Mouse (Mus musculus) ovary, postnatal 14 days (tissue): ENCODE results near the gene Hsd17b11.
"Not testable (repeated sequence)": the region's sequence is repeated elsewhere in the genome, so short reads cannot be mapped to it uniquely, and the experiment has no call there.

ENCODE experiments used
- DNase-seq: peaks from one replicate; pipeline ENCODE4 v3.0.0; 2022; ENCODE audit warnings: low spot score

Gene Hsd17b11

GRCm38 (mm10) chr5:103980705-103981560 lies 40.8 kb downstream of the Hsd17b11 start:
- no peak for DNase-seq

GRCm38 (mm10) chr5:103977907-103978570 lies 43.7 kb downstream of the Hsd17b11 start:
- DNase-seq: no peak

- DNase-seq: no peak
These were observed 44.4 kb downstream of the Hsd17b11 start, which contains the start of gene Hsd17b13 for GRCm38 (mm10) chr5:103977297-103977696. Gene Hsd17b13 (minus strand): TSS chr5:103977410.

- DNase-seq: no peak
These were observed 46.0 kb downstream of the Hsd17b11 start for GRCm38 (mm10) chr5:103975736-103976135.

- DNase-seq: no peak
These were observed 48.9 kb downstream of the Hsd17b11 start for GRCm38 (mm10) chr5:103972801-103973200.

GRCm38 (mm10) chr5:103972379-103972778 lies 49.3 kb downstream of the Hsd17b11 start:
- no peak for DNase-seq

- DNase-seq: no peak
These were observed 50.7 kb downstream of the Hsd17b11 start for GRCm38 (mm10) chr5:103971051-103971450.

GRCm38 (mm10) chr5:103962935-103963429 lies 58.7 kb downstream of the Hsd17b11 start:
- DNase-seq: no peak

GRCm38 (mm10) chr5:103954638-103955037 lies 67.1 kb downstream of the Hsd17b11 start:
- no peak for DNase-seq

- no peak for DNase-seq
These were observed 68.3 kb downstream of the Hsd17b11 start for GRCm38 (mm10) chr5:103953135-103954083.

GRCm38 (mm10) chr5:103950138-103950537 lies 71.6 kb downstream of the Hsd17b11 start:
- not testable (repeated sequence) for DNase-seq

- no peak for DNase-seq
These were observed 78.5 kb downstream of the Hsd17b11 start for GRCm38 (mm10) chr5:103943183-103943582.

GRCm38 (mm10) chr5:103939856-103940255 lies 81.9 kb downstream of the Hsd17b11 start:
- DNase-seq: no peak
